Mouse (Mus musculus) limb, embryonic 11.5 days (tissue): Measurements from ENCODE around the gene A630001G21Rik. TPM values are rescaled to one million over a fixed set of nuclear protein-coding genes. Genes with fewer than 3 reads are reported as not detected.

Experiments
- ATAC-seq: fragments of 200-750 bp; cut with Nextera tagmentation; 2 replicates; pipeline ENCODE4 v1.8.0; 2017; ENCODE audit warnings: low read depth; ENCODE audit not compliant: insufficient number of reproducible peaks, low FRiP score, low TSS enrichment
- DNase-seq: peaks from one replicate; pipeline ENCODE4 v3.0.0-alpha.2; 2015; ENCODE audit warnings: low spot score
- H3K27ac ChIP-seq: fragments of 300-500 bp; sonication (generic); replicated peaks from 2 replicates; pipeline ENCODE4 v1.5.1; 2014; ENCODE audit warnings: low read depth, mild to moderate bottlenecking, low read length
- H3K27me3 ChIP-seq: fragments of 300-500 bp; sonication (generic); 2 replicates; pipeline ENCODE4 v1.6.1; 2014; ENCODE audit warnings: mild to moderate bottlenecking, low read length, mixed read lengths; ENCODE audit not compliant: control insufficient read depth, insufficient read depth
- H3K36me3 ChIP-seq: fragments of 300-500 bp; sonication (generic); 2 replicates; pipeline ENCODE4 v1.6.1; 2014; ENCODE audit warnings: mild to moderate bottlenecking, low read length, moderate library complexity, mixed read lengths; ENCODE audit not compliant: control insufficient read depth, insufficient read depth
- H3K4me1 ChIP-seq: fragments of 300-500 bp; sonication (generic); 2 replicates; pipeline ENCODE4 v1.6.1; 2014; ENCODE audit warnings: low read length, mixed read lengths; ENCODE audit not compliant: control insufficient read depth, insufficient read depth
- H3K4me2 ChIP-seq: fragments of 300-500 bp; sonication (generic); 2 replicates; pipeline ENCODE4 v1.6.1; 2014; ENCODE audit warnings: low read depth, mild to moderate bottlenecking, moderate library complexity; ENCODE audit not compliant: severe bottlenecking
- H3K4me3 ChIP-seq: fragments of 300-500 bp; sonication (generic); 2 replicates; pipeline ENCODE4 v1.5.1; 2014; ENCODE audit warnings: low read depth, low read length
- H3K9ac ChIP-seq: fragments of 300-500 bp; sonication (generic); 2 replicates; pipeline ENCODE4 v1.6.1; 2014; ENCODE audit warnings: mild to moderate bottlenecking, low read length
- H3K9me3 ChIP-seq: fragments of 300-500 bp; sonication (generic); 2 replicates; pipeline ENCODE4 v1.6.1; 2016; ENCODE audit warnings: low read length; ENCODE audit not compliant: control insufficient read depth
- WGBS: fragments of 180-500 bp; shearing (Covaris S2); extraction: QIAGEN DNeasy Blood & Tissue Kit; methylation state at CpG from one replicate; pipeline ENCODE4 v1.1.7; 2014; 5-methylcytosine and 5-hydroxymethylcytosine counted together
- polyA plus RNA-seq: library from polyadenylated mRNA; unstranded; fragments of >200 nt; fragmentation: Nextera tagmentation; extraction: Ambion mirVana; gene quantifications from 2 replicates; pipeline ENCODE4 v1.2.1, GENCODE M21; 2014

Gene A630001G21Rik
- polyA plus RNA-seq, 1 experiment from 2014 or later, result 0.64 TPM

DNA sequence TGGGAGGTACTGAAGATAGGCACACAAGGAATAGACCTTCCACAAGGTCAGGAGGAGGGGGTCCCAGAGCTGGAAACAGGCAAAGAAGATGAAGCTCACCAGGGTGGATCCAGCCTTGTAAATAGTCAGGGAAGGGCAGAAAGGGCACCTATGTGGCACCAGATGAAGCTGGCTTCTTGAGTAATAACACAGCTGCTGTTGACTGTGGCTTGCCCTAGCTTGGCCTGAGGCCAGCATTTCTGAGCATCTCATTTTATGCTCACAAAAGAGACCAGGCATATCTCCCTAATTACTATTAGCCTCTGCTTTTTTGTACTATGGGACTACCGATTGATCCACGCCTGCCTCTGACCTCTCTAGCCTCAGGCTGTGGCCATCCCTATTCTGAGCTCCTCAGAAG, 28.6 kb downstream of the A630001G21Rik start:
- Histone ChIP-seq H3K27ac (no peak overlapping the region), H3K36me3 (no peaks in the 10 kb centered on the region), H3K27me3 (no peaks in the 10 kb centered on the region), H3K4me1 (no peaks in the 10 kb centered on the region), H3K4me2 (no peak overlapping the region), H3K4me3 (no peak overlapping the region), H3K9ac (no peak overlapping the region), H3K9me3 (no peaks in the 10 kb centered on the region)
- DNase-seq, result no peak
- 89% methylated on average over 2 of the region's 2 CpGs for WGBS
- ATAC-seq, result no peak

DNA sequence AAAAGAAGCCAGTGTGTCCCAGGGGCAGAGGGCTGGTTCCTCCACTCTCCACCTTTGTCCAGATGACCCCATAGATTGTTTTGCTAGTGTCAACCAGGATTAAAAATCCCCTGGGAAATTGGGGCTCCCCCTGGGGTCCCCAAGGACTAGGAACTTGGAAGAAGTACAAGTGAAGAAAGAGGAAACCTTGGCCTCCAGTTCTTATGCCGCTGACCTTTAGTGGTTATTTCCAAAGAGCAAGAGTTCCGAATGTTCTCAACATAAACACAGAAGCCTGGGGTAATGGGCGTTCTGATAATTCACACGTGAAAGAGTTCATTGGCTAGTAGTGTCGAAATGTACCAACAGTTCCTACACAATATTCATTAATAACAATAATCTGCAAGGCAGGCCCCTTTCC, 31.9 kb downstream of the A630001G21Rik start:
- H3K9ac ChIP-seq, result no peak overlapping the region
- H3K27ac ChIP-seq, result no peak overlapping the region
- 86% methylated on average over 5 of the region's 5 CpGs for WGBS
- H3K4me2 ChIP-seq, result no peak overlapping the region
- H3K4me3 ChIP-seq, result no peak overlapping the region
- ATAC-seq (no peak), DNase-seq (no peak)
- H3K27me3 ChIP-seq, result no peaks in the 10 kb centered on the region
- no peaks in the 10 kb centered on the region for H3K36me3 ChIP-seq
- no peaks in the 10 kb centered on the region for H3K9me3 ChIP-seq
- H3K4me1 ChIP-seq, result no peaks in the 10 kb centered on the region

DNA sequence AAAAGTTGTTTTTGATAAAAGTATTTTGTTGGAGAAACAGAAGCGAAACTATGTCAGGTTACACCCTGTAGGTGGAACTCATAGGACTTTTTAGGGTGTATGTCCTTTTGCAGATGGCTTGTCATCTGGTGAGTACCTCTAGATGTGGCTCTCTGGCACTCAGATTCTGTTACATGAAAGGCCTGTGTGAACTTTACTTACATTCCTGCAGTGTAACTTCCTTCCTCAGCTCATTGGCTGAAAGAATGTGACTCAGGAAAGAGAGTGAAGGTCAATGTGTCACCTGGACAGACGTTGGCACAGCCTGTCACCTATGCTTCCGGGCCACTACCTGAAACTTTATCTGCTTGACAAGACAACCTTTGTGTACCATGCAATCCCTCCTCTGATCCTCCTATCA, 33.9 kb downstream of the A630001G21Rik start:
- Histone ChIP-seq H3K4me2 (no peak overlapping the region), H3K9ac (no peak overlapping the region), H3K9me3 (no peaks in the 10 kb centered on the region), H3K27ac (no peak overlapping the region), H3K27me3 (no peaks in the 10 kb centered on the region), H3K4me1 (no peaks in the 10 kb centered on the region), H3K36me3 (no peaks in the 10 kb centered on the region), H3K4me3 (no peak overlapping the region)
- ATAC-seq (no peak), DNase-seq (no peak)
- 86% methylated on average over 3 of the region's 3 CpGs for WGBS

DNA sequence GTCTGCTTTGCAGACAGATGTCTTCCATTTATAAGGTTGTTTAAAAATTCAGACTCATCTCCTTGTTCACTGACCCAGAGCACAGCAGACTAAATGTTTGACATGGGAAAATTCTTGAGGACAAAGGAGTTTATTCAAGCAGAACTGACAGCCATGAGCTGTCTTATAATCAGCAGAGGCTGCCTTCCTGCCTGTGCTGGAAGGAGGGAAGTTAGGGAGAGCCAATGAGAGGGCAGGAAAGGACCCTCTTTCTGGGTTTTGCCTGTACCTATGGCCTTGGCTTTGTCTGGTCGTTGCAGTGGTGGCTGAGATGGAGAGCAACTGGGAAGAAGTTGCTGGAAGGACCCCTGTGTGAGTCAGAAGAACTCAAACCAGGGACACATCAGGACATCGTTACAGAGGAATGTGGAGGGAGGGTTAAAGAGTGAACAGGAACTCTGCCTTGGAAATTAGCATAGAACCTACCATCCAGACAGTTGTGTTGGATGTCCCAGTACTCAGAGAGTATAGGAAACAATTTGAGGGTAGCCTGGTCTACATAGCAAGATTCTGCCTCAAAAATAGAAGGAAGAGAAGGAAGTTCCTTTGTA, 35.4 kb downstream of the A630001G21Rik start:
- DNase-seq, result no peak
- Histone ChIP-seq H3K9ac (no peak overlapping the region), H3K4me2 (no peak overlapping the region), H3K9me3 (no peaks in the 10 kb centered on the region), H3K4me1 (no peaks in the 10 kb centered on the region), H3K27me3 (no peaks in the 10 kb centered on the region), H3K4me3 (no peak overlapping the region), H3K27ac (no peak overlapping the region), H3K36me3 (no peaks in the 10 kb centered on the region)
- 30% methylated on average over 2 of the region's 2 CpGs for WGBS
- no peak for ATAC-seq

DNA sequence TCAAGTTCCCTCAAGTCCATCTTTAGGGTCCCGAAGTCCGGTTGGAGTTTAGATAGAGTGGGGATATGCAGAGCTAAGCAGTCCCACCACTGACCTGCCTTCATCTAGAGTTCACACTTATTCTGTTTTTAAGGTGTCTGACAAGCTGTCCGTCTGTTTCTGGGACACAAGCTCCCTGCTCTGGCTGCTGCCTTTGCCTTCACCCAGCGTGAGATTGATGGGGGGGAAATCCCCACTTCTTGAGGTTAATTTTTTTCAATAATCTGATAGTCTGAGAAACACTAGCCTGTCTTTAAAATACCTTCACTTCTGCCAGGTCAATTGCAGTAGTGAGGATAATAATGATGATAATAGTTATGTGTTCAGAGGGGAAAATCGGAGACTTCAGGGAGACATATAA, 36.1 kb downstream of the A630001G21Rik start:
- 83% methylated on average over 5 of the region's 5 CpGs for WGBS

DNA sequence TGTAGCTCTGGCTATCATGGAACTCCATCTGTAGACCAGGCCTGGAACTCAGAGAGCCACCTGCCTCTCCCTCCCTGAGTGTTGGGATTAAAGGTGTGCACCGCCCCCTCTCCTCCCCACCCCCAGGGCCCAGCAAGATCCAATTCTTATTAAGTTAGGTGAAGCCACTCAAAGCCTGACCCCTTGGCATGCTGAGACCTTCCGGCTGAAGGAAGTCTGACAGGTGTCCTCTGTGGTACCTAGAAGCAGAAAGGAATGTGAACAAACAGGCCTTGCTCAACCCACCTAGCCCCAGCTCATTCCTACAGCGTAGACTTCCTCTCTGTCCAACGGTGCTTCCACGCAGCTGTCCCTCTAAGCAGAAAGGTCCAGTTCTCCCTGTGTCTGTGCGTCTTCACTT, 37.5 kb downstream of the A630001G21Rik start:
- Histone ChIP-seq H3K27ac (no peak overlapping the region), H3K27me3 (no peaks in the 10 kb centered on the region), H3K4me1 (no peaks in the 10 kb centered on the region), H3K36me3 (no peaks in the 10 kb centered on the region), H3K9ac (no peak overlapping the region), H3K4me2 (no peak overlapping the region), H3K9me3 (no peaks in the 10 kb centered on the region), H3K4me3 (no peak overlapping the region)
- no peak for DNase-seq
- ATAC-seq, result no peak
- WGBS, result 83% methylated on average over 6 of the region's 6 CpGs

More for the DNA sequence above, 36.1 kb downstream of the A630001G21Rik start:
- Histone ChIP-seq H3K4me3 (no peak overlapping the region), H3K9ac (no peak overlapping the region), H3K36me3 (no peaks in the 10 kb centered on the region), H3K9me3 (no peaks in the 10 kb centered on the region), H3K27me3 (no peaks in the 10 kb centered on the region), H3K4me2 (no peak overlapping the region), H3K4me1 (no peaks in the 10 kb centered on the region), H3K27ac (no peak overlapping the region)
- no peak for DNase-seq
- no peak for ATAC-seq

DNA sequence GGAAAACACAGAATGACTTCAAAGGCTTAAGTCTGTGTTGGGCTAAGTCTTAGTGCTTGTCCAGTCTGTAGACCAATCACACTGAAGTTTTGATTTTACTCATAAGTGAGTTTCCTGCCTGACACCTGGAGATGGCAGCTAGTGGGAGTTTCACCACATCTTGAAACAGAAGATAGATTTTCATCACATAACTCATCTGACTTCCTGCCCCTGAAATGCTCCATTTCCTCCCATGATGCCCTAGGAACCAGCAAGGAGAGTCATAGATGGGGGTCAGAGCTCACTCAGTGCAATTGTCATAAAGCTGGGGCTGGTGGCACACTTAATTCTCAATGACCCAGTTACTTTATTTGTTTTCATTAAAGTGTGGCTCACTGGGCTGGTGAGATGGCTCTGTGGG, 38.6 kb downstream of the A630001G21Rik start:
- Histone ChIP-seq H3K4me1 (no peaks in the 10 kb centered on the region), H3K27me3 (no peaks in the 10 kb centered on the region), H3K36me3 (no peaks in the 10 kb centered on the region), H3K9ac (no peak overlapping the region), H3K27ac (no peak overlapping the region), H3K9me3 (no peaks in the 10 kb centered on the region), H3K4me2 (no peak overlapping the region), H3K4me3 (no peak overlapping the region)
- DNase-seq, result no peak
- no peak for ATAC-seq

DNA sequence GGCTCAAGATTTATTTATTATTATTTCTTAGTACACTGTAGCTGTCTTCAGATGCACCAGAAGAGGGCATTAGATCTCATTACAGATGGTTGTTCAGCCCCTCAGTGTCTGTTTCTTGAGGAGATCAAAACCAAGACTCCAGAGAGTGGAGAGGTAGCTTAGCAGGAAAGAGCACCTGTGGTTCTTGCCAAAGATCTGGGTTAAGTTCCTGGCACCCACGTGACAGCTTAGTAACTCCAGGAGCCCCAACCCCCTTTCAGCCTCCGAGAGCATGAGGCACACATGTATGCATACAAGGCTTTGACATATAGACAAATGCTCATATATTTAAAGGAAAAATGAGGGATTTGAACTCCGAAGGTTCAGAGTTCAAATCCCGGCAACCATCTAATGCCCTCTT, 39.4 kb downstream of the A630001G21Rik start:
- no peaks in the 10 kb centered on the region for H3K9me3 ChIP-seq
- H3K4me3 ChIP-seq, result no peak overlapping the region
- no peak for DNase-seq
- H3K4me1 ChIP-seq, result no peaks in the 10 kb centered on the region
- no peak overlapping the region for H3K4me2 ChIP-seq
- no peak for ATAC-seq
- H3K9ac ChIP-seq, result no peak overlapping the region
- no peaks in the 10 kb centered on the region for H3K36me3 ChIP-seq
- H3K27ac ChIP-seq, result no peak overlapping the region
- H3K27me3 ChIP-seq, result no peaks in the 10 kb centered on the region
- 93% methylated on average over 4 of the region's 4 CpGs for WGBS
